Mouse (Mus musculus) kidney, embryonic 14.5 days (tissue): ENCODE results near the gene Fxn. TPM values are rescaled to one million over a fixed set of nuclear protein-coding genes. Genes with fewer than 3 reads are reported as not detected.

ENCODE experiments used
- ATAC-seq: fragments of 200-750 bp; cut with Nextera tagmentation; 2 replicates; pipeline ENCODE4 v1.8.0; 2017; ENCODE audit warnings: moderate number of reproducible peaks, mild to moderate bottlenecking, moderate TSS enrichment, moderate library complexity; ENCODE audit not compliant: low FRiP score, low TSS enrichment
- H3K27ac ChIP-seq: fragments of 300-500 bp; sonication (generic); 2 replicates; pipeline ENCODE4 v1.5.1; 2014; ENCODE audit warnings: low read depth, mild to moderate bottlenecking, low read length, moderate library complexity, mixed read lengths
- H3K27me3 ChIP-seq: fragments of 300-500 bp; sonication (generic); 2 replicates; pipeline ENCODE4 v1.6.1; 2014; ENCODE audit warnings: mild to moderate bottlenecking, low read length; ENCODE audit not compliant: control insufficient read depth, insufficient read depth
- H3K36me3 ChIP-seq: fragments of 300-500 bp; sonication (generic); 2 replicates; pipeline ENCODE4 v1.6.1; 2014; ENCODE audit warnings: low read length, mixed read lengths; ENCODE audit not compliant: control insufficient read depth, insufficient read depth
- H3K4me1 ChIP-seq: fragments of 300-500 bp; sonication (generic); 2 replicates; pipeline ENCODE4 v1.6.1; 2014; ENCODE audit warnings: low read length, mixed read lengths; ENCODE audit not compliant: control insufficient read depth, insufficient read depth
- H3K4me2 ChIP-seq: fragments of 300-500 bp; sonication (generic); replicated peaks from 2 replicates; pipeline ENCODE4 v1.6.1; 2014; ENCODE audit warnings: low read depth, mild to moderate bottlenecking, low read length
- H3K4me3 ChIP-seq: fragments of 300-500 bp; sonication (generic); 2 replicates; pipeline ENCODE4 v1.5.1; 2014; ENCODE audit warnings: mild to moderate bottlenecking, low read length
- H3K9ac ChIP-seq: fragments of 300-500 bp; sonication (generic); 2 replicates; pipeline ENCODE4 v1.6.1; 2014; ENCODE audit warnings: low read depth, mild to moderate bottlenecking, low read length, moderate library complexity
- H3K9me3 ChIP-seq: fragments of 300-500 bp; sonication (generic); 2 replicates; pipeline ENCODE4 v1.6.1; 2016; ENCODE audit warnings: low read length; ENCODE audit not compliant: control insufficient read depth
- WGBS: fragments of 180-500 bp; shearing (Covaris S2); extraction: QIAGEN DNeasy Blood & Tissue Kit; methylation state at CpG from one replicate; pipeline ENCODE4 v1.1.7; 2014; 5-methylcytosine and 5-hydroxymethylcytosine counted together
- polyA plus RNA-seq: library from polyadenylated mRNA; unstranded; fragments of >200 nt; fragmentation: Nextera tagmentation; extraction: Ambion mirVana; gene quantifications from 2 replicates; pipeline ENCODE4 v1.2.1, GENCODE M21; 2014

Fxn gene
- polyA plus RNA-seq, 1 experiment from 2014 or later: 62.0 TPM

DNA sequence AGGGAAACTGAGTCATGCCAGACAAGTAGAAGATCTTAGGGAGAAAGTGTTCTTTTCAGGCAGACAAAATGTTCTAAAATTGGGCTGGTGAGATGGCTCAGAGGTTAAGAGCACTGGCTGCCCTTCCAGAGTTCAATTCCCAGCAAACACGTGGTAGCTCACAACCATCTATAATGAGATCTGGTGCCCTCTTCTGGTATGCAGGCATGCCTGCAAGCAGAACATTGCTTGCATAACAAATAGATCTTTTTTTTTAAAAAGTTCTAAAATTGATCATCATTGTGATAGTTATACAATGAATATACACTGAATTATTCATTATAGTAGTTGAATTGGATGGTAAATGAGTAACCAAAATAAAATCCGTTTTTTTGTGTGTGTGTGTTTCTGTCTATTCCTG, 62.1 kb downstream of the Fxn start:
- Histone ChIP-seq H3K27me3 (no peaks in the 10 kb centered on the region), H3K4me1 (peaks cover 10% of the 10 kb centered on the region), H3K9me3 (no peaks in the 10 kb centered on the region), H3K27ac (no peak overlapping the region), H3K9ac (no peak overlapping the region), H3K4me3 (no peak overlapping the region), H3K36me3 (no peaks in the 10 kb centered on the region), H3K4me2 (no peak overlapping the region)
- WGBS: 54% methylated on average over 2 of the region's 2 CpGs
- no peak for ATAC-seq

DNA sequence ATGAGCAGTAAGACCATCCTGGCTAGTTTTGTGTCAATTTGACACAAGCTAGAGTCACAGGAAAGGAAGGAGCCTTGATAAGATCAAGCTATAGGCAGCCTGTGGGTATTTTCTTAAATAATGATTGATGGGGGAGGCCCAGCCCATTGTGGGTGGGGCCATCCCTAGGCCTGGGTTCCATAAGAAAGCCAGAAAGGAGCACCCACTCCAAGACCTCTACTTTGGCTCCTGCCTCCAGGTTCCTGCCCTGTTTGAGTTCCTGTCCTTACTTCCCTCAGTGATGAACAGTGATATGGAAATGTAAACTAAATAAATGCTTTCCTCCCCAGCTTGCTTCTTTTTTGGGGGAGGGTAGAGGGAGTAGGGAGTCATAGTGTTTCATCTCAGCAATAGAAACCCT, 62.6 kb downstream of the Fxn start:
- no peaks in the 10 kb centered on the region for H3K36me3 ChIP-seq
- H3K27me3 ChIP-seq: no peaks in the 10 kb centered on the region
- no peak overlapping the region for H3K4me3 ChIP-seq
- ATAC-seq: no peak
- H3K4me1 ChIP-seq: peaks cover 15% of the 10 kb centered on the region
- no peak overlapping the region for H3K27ac ChIP-seq
- H3K9me3 ChIP-seq: no peaks in the 10 kb centered on the region
- H3K9ac ChIP-seq: no peak overlapping the region
- no peak overlapping the region for H3K4me2 ChIP-seq

DNA sequence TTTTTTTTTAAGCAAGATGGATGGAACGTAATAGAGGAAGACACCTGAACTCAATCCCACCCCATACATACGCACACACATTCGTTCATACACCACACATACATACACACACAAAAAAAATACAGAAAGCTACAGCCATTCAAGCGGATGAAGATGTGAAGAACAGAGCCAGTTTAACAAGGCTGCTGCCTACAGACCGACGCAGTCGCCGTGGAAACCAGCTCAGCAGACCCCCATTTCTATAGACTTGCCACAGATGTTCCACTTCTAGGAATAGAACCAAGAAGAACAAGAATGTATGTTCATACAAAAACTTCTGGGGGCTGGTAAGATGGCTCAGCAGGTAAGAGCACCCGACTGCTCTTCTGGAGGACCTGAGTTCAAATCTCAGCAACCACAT, 63.6 kb downstream of the Fxn start:
- 90% methylated on average over 9 of the region's 9 CpGs for WGBS

DNA sequence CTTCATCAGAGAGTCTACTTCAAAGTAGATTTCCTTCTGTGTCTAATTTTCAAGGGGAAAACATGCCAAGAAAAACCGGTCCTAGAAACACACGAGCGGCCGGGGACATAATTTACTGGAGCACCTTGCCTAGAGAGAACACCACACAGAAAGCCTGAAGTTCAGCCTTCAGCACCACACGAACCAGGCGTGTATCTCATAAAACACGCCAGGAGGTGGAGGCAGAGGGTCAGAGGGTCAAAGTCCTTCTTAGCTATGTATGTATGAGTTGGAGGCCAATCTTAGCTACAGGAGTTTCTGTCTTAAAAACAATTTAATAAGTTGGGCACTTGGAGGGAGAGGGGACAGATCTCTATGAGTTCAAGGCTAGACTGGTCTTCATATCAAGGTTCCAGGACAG, 65.5 kb downstream of the Fxn start:
- Histone ChIP-seq H3K36me3 (no peaks in the 10 kb centered on the region), H3K27me3 (no peaks in the 10 kb centered on the region), H3K27ac (no peak overlapping the region), H3K9ac (no peak overlapping the region), H3K4me2 (no peak overlapping the region), H3K9me3 (no peaks in the 10 kb centered on the region), H3K4me3 (no peak overlapping the region), H3K4me1 (peaks cover 12% of the 10 kb centered on the region; the same call in 1 of the 2 replicates)
- 73% methylated on average over 7 of the region's 7 CpGs for WGBS
- ATAC-seq: no peak

More for the DNA sequence above, 63.6 kb downstream of the Fxn start:
- Histone ChIP-seq H3K27me3 (no peaks in the 10 kb centered on the region), H3K36me3 (no peaks in the 10 kb centered on the region), H3K4me2 (no peak overlapping the region), H3K27ac (no peak overlapping the region), H3K4me3 (no peak overlapping the region), H3K4me1 (peaks cover 20% of the 10 kb centered on the region), H3K9me3 (no peaks in the 10 kb centered on the region), H3K9ac (no peak overlapping the region)
- no peak for ATAC-seq

DNA sequence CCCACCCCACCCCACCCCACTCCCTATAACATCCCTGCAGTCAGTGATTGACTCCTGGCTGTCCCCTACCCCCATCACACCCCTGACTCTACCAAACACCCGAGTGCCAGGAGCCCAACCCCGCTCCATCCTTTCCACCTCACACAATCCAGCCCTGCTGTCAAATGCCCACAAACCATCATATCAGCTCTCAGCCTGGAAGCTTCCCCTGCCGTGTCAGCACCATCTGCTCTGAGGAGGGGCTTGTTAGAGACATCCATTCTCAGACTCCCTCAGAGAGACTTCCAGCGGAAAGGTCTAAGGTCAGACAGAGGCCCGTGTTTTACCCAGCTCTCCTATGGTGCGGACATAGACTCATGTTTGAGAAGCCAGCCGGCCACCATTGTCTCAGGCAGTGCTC, 67.1 kb downstream of the Fxn start:
- H3K27ac ChIP-seq: no peak overlapping the region
- no peaks in the 10 kb centered on the region for H3K27me3 ChIP-seq
- no peak overlapping the region for H3K9ac ChIP-seq
- no peak overlapping the region for H3K4me3 ChIP-seq
- 25% methylated on average over 7 of the region's 7 CpGs for WGBS
- peak; percentile 32; the same call in 1 of the 2 replicates for ATAC-seq
- H3K4me1 ChIP-seq: peaks cover 12% of the 10 kb centered on the region; the same call in 1 of the 2 replicates
- H3K4me2 ChIP-seq: no peak overlapping the region
- no peaks in the 10 kb centered on the region for H3K9me3 ChIP-seq
- no peaks in the 10 kb centered on the region for H3K36me3 ChIP-seq

DNA sequence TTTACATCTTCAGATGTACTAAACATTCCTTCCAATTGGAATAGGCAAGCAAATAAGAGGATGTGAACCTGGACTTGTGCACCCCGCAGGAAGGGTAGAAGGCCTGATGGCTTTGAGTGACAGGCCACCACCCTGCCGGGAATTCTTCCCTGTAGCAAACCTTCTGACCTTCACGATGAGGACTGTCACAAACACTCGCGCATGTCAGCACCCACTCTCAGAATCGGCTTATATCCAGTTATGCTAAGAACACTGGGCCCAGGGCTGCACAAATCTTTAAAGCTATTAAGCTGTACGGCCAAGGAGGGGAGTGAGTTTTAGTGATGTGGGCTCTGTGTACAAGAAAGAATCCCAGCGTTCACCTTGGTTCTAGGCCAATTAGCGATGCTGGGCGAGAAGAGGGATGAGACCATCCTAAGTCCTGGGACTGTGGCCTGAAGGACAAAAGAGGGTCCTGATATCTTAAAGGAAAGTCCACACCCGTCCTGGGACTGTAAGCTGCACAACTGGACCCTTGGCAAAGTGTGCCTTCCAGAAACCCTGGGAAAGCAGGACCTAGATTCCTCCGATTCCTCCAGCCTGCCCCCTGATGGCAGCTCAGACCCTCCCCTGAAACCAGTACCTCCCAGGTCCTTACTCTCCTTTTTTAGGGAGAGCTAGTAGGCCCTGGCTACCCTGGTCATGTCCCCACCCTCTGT, 67.7 kb downstream of the Fxn start:
- H3K9ac ChIP-seq: no peak overlapping the region
- WGBS: 77% methylated on average over 12 of the region's 12 CpGs
- no peak for ATAC-seq
- H3K4me2 ChIP-seq: no peak overlapping the region
- H3K36me3 ChIP-seq: no peaks in the 10 kb centered on the region
- no peaks in the 10 kb centered on the region for H3K27me3 ChIP-seq
- H3K4me3 ChIP-seq: no peak overlapping the region
- no peak overlapping the region for H3K27ac ChIP-seq
- H3K9me3 ChIP-seq: no peaks in the 10 kb centered on the region
- H3K4me1 ChIP-seq: peaks cover 12% of the 10 kb centered on the region; the same call in 1 of the 2 replicates

Other genes starting within 250 kb of the Fxn start
- 2.8 and 4.1 TPM in 2 replicates for gene Fam189a2, start 249.6 kb downstream of the Fxn start, polyA plus RNA-seq
- gene Tjp2, start 55.6 kb downstream of the Fxn start, polyA plus RNA-seq: 18.3 and 34.9 TPM in 2 replicates
- gene Fam122a, start 196.8 kb upstream of the Fxn start, polyA plus RNA-seq: 52.9 and 54.6 TPM in 2 replicates